Mouse (Mus musculus) liver, embryonic 12.5 days (tissue): ENCODE data around the gene Hoxd1. TPM values are rescaled to one million over a fixed set of nuclear protein-coding genes. Genes with fewer than 3 reads are reported as not detected.

Source experiments
- ATAC-seq: fragments of 200-750 bp; cut with Nextera tagmentation; 2 replicates; pipeline ENCODE4 v1.8.0; 2017; ENCODE audit warnings: moderate number of reproducible peaks, mild to moderate bottlenecking, moderate library complexity
- H3K27ac ChIP-seq: fragments of 300-500 bp; sonication (generic); 2 replicates; pipeline ENCODE4 v1.5.1; 2016; ENCODE audit warnings: mild to moderate bottlenecking
- H3K27me3 ChIP-seq: fragments of 300-500 bp; sonication (generic); replicated peaks from 2 replicates; pipeline ENCODE4 v1.6.1; 2016; ENCODE audit warnings: mild to moderate bottlenecking, moderate library complexity
- H3K36me3 ChIP-seq: fragments of 300-500 bp; sonication (generic); 2 replicates; pipeline ENCODE4 v1.6.1; 2016; ENCODE audit warnings: mild to moderate bottlenecking, moderate library complexity
- H3K4me1 ChIP-seq: fragments of 300-500 bp; sonication (generic); 2 replicates; pipeline ENCODE4 v1.6.1; 2016
- H3K4me2 ChIP-seq: fragments of 300-500 bp; sonication (generic); 2 replicates; pipeline ENCODE4 v1.6.1; 2016; ENCODE audit warnings: mild to moderate bottlenecking, moderate library complexity
- H3K4me3 ChIP-seq: fragments of 300-500 bp; sonication (generic); 2 replicates; pipeline ENCODE4 v1.5.1; 2016; ENCODE audit warnings: mild to moderate bottlenecking, moderate library complexity
- H3K9ac ChIP-seq: fragments of 300-500 bp; sonication (generic); 2 replicates; pipeline ENCODE4 v1.6.1; 2016; ENCODE audit warnings: mild to moderate bottlenecking, moderate library complexity
- H3K9me3 ChIP-seq: fragments of 300-500 bp; sonication (generic); replicated peaks from 2 replicates; pipeline ENCODE4 v1.6.1; 2016; ENCODE audit warnings: mild to moderate bottlenecking, moderate library complexity
- WGBS: fragments of 180-500 bp; shearing (Covaris S2); methylation state at CpG from one replicate; pipeline ENCODE4 v1.1.7; 2016; ENCODE audit not compliant: insufficient replicate concordance; 5-methylcytosine and 5-hydroxymethylcytosine counted together
- polyA plus RNA-seq: library from polyadenylated mRNA; unstranded; fragments of >200 nt; fragmentation: Nextera tagmentation; extraction: Ambion mirVana; gene quantifications from 2 replicates; pipeline ENCODE4 v1.2.1, GENCODE M21; 2016

The Hoxd1 gene
- polyA plus RNA-seq, 1 experiment from 2014 or later = not detected

DNA sequence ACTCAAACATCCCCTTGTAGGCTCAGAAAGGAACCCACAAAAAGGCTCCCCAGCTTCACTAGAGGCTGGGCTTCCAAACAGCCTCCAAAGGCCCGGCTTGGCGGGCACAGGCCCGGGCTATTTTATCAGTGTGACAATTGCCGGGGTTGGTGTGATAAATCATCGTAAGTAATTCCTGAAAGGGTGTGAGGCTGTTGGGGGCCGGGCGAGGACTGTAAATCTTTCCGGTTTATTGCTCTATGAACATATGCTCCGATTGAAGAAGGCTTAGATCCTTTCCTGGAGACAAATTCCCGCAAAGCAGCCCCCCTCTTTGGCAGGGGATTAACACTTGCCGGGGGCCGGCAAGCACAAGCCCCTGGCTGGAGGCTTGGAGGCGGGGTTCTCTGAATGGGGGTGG, 28.3 kb upstream of the Hoxd1 start:
- Histone ChIP-seq H3K4me1 (no peaks in the 10 kb centered on the region), H3K4me3 (no peak overlapping the region), H3K4me2 (no peak overlapping the region), H3K36me3 (no peaks in the 10 kb centered on the region), H3K27ac (no peak overlapping the region), H3K9ac (no peak overlapping the region), H3K9me3 (no peaks in the 10 kb centered on the region), H3K27me3 (peaks cover 98% of the 10 kb centered on the region)
- WGBS = 4% methylated on average over 13 of the region's 13 CpGs
- no peak for ATAC-seq

GRCm38 (mm10) chr2:74734996-74735811, 27.6 kb upstream of the Hoxd1 start:
- H3K4me2 ChIP-seq = no peak overlapping the region

GRCm38 (mm10) chr2:74735851-74736687, 26.7 kb upstream of the Hoxd1 start:
- H3K4me1 ChIP-seq = no peaks in the 10 kb centered on the region
- no peaks in the 10 kb centered on the region for H3K9me3 ChIP-seq
- ATAC-seq = no peak
- H3K27ac ChIP-seq = no peak overlapping the region
- H3K27me3 ChIP-seq = peaks cover 100% of the 10 kb centered on the region
- peak overlapping the region; percentile 27 for H3K4me2 ChIP-seq
- no peaks in the 10 kb centered on the region for H3K36me3 ChIP-seq
- H3K9ac ChIP-seq = no peak overlapping the region
- peak overlapping the region; percentile 14 for H3K4me3 ChIP-seq
- 1% methylated on average over 42 of the region's 42 CpGs for WGBS

More at GRCm38 (mm10) chr2:74734996-74735811, 27.6 kb upstream of the Hoxd1 start:
- H3K36me3 ChIP-seq = no peaks in the 10 kb centered on the region
- no peaks in the 10 kb centered on the region for H3K9me3 ChIP-seq
- no peak overlapping the region for H3K4me3 ChIP-seq
- WGBS = 5% methylated on average over 27 of the region's 27 CpGs
- no peak for ATAC-seq
- H3K9ac ChIP-seq = no peak overlapping the region
- peaks cover 100% of the 10 kb centered on the region for H3K27me3 ChIP-seq
- H3K27ac ChIP-seq = no peak overlapping the region
- H3K4me1 ChIP-seq = no peaks in the 10 kb centered on the region

DNA sequence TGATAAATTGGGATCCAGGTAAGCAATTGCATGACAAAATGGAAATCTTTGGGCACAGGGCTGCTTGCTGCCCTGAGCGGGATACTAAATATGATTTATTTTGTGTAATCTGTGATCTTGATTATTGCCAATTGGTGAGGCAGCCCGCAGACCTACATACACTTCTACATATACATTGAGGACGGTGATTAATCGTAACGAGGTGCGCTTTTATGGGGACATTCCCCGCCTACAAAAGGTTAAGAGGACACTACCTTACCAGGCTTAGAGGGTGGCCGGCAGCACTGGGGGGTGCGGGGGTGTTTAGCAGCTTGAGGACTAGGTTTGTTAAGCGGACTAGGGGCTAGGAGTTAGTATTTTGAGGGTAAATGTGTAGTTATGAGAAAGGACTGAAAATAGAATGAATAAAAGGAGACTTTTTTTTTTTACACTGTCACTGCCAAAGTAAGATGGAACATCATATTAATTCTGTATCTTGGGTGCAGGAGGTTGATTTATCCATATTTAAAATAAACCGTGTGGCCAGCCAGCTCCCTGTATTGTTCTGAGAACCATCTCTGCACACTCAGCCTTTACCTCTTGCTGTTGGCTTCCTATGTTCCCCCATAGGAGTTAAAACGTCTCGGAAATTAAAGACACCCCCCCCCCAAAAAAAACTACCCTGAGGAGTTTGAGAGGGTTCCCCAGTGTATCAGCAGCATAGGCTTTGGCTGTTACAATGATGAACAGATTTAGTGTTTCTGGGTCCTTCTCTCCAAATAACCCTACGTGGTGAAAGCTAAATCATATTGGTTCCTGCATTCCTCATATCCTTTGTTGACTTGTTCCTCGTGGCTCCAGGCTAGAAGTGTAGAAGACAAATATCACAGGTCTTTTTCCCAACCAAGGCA, 25.8 kb upstream of the Hoxd1 start:
- no peak overlapping the region for H3K27ac ChIP-seq
- no peak overlapping the region for H3K4me3 ChIP-seq
- no peak overlapping the region for H3K4me2 ChIP-seq
- no peaks in the 10 kb centered on the region for H3K36me3 ChIP-seq
- H3K4me1 ChIP-seq = no peaks in the 10 kb centered on the region
- ATAC-seq = no peak
- H3K9ac ChIP-seq = no peak overlapping the region
- no peaks in the 10 kb centered on the region for H3K9me3 ChIP-seq
- peaks cover 100% of the 10 kb centered on the region for H3K27me3 ChIP-seq
- 4% methylated on average over 15 of the region's 15 CpGs for WGBS

DNA sequence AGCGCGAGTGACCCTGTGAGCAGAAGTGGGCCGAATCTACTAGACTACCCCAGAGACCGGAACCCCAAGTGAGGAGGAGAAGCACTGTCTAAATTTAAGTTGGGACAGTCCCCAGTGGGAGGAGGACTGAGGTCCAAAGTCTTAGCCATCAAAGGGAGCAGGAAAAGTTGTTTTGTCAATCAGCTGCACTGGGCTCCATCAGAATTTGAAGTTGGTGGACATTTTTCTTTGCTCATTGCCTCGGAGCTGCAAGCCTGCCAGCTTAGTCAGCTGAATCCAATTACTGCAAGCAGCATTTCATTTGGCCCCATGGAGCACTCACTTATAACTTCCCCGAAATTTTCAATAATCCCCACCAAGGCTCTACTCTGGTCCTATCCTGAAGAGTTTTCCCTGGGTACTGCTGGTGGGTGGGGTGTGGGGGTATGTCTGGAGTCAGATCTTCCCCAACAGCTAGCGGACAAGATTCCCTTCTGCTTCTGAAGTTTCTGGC, 25.2 kb upstream of the Hoxd1 start:
- 12% methylated on average over 7 of the region's 7 CpGs for WGBS
- Histone ChIP-seq H3K27ac (no peak overlapping the region), H3K27me3 (peaks cover 99% of the 10 kb centered on the region), H3K36me3 (no peaks in the 10 kb centered on the region), H3K9ac (no peak overlapping the region), H3K9me3 (no peaks in the 10 kb centered on the region), H3K4me3 (no peak overlapping the region), H3K4me2 (no peak overlapping the region), H3K4me1 (no peaks in the 10 kb centered on the region)
- ATAC-seq = no peak

DNA sequence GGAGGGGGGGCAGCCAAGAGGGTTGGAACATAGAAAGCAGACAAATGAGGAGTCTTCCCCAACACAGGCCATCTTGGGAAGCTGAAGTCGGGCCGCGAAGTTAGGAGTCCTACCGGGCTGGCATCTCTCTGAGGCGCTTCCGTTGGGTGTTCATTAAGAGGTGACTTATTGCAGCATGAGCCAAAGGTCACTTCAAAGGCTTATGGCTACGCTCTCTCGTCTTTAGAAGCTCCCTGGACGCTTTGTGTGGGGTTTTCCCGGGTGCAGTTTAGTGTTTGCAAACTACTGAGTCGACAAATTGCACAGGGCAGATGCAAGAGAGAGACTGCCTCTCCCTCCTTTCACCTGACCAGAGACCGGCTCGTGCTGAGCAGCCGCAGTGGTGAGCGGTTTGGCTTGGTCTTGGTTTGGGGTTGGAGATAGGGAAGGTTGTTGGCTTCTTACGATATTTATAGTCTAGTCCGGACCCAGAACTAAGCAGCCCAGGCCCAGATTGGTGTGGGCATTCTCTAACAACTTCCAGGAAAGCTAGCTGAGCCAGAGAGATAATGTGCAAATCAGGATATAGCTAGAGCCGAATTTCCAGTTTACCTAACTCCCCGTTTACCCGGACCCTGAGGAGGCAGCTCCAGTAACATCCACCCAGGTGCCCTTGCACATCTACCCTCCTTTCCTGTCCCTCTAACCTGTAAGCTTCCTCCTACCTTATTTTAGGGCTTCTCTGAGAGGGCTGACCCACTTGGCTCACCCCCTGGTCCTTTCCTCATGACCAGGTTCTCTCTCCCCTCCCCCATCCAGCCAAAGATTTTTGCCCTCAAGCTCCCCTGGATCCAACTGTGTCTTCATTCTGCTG, 23.9 kb upstream of the Hoxd1 start:
- H3K4me2 ChIP-seq = no peak overlapping the region
- peaks cover 97% of the 10 kb centered on the region for H3K27me3 ChIP-seq
- no peak overlapping the region for H3K27ac ChIP-seq
- no peaks in the 10 kb centered on the region for H3K4me1 ChIP-seq
- H3K9ac ChIP-seq = no peak overlapping the region
- no peaks in the 10 kb centered on the region for H3K9me3 ChIP-seq
- H3K36me3 ChIP-seq = no peaks in the 10 kb centered on the region
- no peak for ATAC-seq
- no peak overlapping the region for H3K4me3 ChIP-seq
- 4% methylated on average over 20 of the region's 20 CpGs for WGBS

- Histone ChIP-seq H3K36me3 (no peaks in the 10 kb centered on the region), H3K4me1 (no peaks in the 10 kb centered on the region), H3K27me3 (peaks cover 97% of the 10 kb centered on the region), H3K9ac (no peak overlapping the region), H3K27ac (no peak overlapping the region), H3K9me3 (no peaks in the 10 kb centered on the region), H3K4me3 (no peak overlapping the region), H3K4me2 (no peak overlapping the region)
- 8% methylated on average over 2 of the region's 2 CpGs for WGBS
- ATAC-seq = no peak
These were observed 23.3 kb upstream of the Hoxd1 start for GRCm38 (mm10) chr2:74739476-74739800.

DNA sequence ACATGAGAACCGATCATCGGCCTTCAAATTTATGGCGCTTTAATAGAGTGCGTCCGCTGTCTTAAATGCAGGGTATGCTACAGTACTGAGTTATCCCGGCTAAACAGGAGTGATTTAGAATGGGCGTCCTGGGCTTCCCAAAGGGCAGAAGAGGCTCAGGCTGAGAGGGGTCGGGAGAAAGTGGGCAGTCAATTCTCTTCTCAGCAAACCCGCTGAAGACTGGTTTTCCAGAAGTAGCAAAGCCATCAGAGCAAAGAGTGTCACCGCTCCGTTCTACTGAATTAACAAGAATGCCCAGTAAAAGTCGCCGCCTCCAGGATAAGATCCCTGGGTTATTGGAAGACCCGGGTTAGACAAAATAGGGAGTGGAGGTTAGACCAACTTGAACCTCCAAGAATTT, 22.9 kb upstream of the Hoxd1 start:
- no peak for ATAC-seq
- Histone ChIP-seq H3K9me3 (no peaks in the 10 kb centered on the region), H3K4me2 (no peak overlapping the region), H3K27ac (no peak overlapping the region), H3K9ac (no peak overlapping the region), H3K27me3 (peaks cover 97% of the 10 kb centered on the region), H3K36me3 (no peaks in the 10 kb centered on the region), H3K4me1 (no peaks in the 10 kb centered on the region), H3K4me3 (no peak overlapping the region)
- 9% methylated on average over 14 of the region's 14 CpGs for WGBS

DNA sequence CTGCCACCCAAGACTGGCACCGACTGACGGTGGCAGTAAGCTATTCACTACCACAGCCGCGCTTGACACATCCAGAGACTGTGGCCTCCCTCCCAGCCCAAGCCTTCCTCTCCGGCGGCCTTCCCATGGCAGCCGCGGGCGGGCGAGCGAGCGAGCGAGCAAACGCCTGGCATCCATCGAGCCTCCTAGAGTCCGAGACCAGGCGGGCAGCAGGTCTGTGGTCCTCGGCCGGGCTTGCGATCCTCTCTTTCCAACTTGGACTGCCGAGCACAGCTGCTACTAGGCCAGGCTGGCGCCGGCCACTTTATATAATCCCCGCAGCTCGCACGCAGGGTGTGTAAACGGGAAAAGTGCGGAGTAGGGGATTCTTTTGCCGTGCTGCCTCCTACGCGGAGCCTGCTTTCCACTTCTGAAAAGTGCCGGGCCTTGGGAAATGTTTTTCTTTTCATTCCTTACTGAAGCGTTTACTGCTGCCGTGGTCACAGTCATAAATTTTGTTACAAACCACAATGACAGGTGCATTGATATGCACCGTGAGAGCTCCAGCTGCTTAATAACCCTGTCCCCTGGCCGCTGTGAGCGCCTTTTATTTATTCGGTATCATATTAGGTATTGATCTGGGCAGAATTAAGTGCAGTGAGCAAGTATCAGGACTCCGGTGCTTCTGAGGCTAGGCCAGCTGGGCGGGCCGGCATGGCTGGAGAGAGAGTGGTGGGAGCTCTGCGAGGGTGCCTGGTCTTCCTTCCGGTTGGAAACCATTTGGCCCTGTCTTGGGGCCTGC, 22.3 kb upstream of the Hoxd1 start:
- Histone ChIP-seq H3K4me2 (no peak overlapping the region), H3K4me3 (no peak overlapping the region), H3K9me3 (no peaks in the 10 kb centered on the region), H3K27ac (no peak overlapping the region), H3K4me1 (no peaks in the 10 kb centered on the region), H3K9ac (no peak overlapping the region), H3K36me3 (no peaks in the 10 kb centered on the region), H3K27me3 (peaks cover 97% of the 10 kb centered on the region)
- ATAC-seq = no peak
- WGBS = 3% methylated on average over 43 of the region's 43 CpGs

DNA sequence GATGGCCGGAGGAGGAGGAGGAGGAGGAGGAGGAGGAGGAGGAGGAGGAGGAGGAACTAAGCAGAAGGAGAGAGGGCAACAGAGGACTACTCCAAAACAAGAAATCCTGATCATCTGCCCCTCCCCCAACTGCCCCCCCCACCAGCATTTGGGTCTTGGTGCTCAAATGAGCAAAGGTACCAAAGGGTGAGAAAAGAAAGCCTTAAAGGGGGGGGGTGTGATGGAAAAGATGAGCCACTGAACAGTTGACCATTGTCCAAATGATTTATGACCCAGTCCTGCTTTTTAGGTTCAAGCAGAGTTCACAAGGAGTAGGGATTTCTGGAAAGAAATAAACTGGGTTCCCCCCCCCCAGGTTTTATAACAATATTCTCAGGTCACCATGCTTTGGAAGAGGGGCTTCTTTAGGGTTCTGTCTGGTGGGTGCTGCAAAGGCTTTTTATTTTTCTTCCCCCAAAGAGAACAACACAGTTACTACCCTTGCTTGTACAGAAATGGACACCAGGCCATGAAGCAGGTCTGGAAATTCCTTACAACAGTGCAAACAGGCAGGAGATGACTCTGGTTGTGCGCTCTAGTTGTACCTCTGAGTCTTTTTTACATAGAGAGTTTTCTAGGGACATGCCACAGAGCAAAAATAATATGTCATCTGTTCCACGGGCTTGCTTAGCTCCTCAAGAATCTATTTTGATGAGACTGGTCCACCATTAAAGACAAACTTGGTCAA, 21.4 kb upstream of the Hoxd1 start:
- no peak overlapping the region for H3K9ac ChIP-seq
- H3K27me3 ChIP-seq = peaks cover 97% of the 10 kb centered on the region
- ATAC-seq = no peak
- H3K4me1 ChIP-seq = no peaks in the 10 kb centered on the region
- no peaks in the 10 kb centered on the region for H3K9me3 ChIP-seq
- 35% methylated on average over 2 of the region's 3 CpGs for WGBS
- no peak overlapping the region for H3K27ac ChIP-seq
- no peak overlapping the region for H3K4me2 ChIP-seq
- no peaks in the 10 kb centered on the region for H3K36me3 ChIP-seq
- H3K4me3 ChIP-seq = no peak overlapping the region
